Mouse (Mus musculus) spleen, postnatal 36 days (tissue): ENCODE data around the gene Fbln2.

Source experiments
- DNase-seq, 2 experiments: peaks; one replicate each; pipeline ENCODE4 v3.0.0; 2022; ENCODE audit warnings: low spot score in 2 of 2, mixed read lengths in 1 of 2

Fbln2 gene

DNA sequence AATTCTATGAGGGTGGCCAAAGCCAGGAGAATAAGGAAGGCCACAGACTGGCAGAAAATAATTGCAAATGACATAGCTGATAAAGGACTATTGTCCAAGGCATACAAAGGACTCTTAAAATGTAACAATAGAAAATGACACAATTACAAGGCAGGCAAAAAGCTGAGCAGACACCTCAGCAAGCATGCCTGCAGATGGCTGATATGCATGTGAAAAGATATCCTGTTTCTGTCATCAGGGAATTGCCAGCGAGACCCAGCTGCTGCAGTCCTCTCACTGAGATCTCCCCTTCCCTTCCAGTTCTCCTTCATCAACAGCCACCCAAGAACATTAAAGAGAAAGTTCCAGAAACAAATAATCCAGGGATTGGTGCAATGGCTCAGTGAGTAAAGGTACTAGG, 66.0 kb downstream of the Fbln2 start:
- DNase-seq, result no peak

DNA sequence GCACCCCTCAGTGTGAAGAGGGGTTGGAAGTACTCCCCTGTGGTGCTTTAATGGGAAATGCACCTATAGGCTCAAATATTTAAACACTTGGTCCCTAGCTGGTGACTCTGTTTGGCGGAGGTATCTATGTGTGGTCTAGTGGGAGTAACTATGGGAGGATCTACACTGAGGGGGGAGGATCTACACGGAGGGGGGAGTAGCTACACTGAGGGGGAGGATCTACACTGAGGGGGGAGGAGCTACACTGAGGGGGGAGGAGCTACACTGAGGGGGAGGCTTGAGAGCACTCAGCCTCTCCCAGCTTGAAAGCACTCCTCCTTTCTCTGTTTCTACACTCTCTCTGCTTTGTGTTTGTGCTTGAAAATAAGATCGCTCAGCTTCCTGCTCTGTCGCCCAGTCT, 67.2 kb downstream of the Fbln2 start:
- DNase-seq, result no peak

- DNase-seq, result peak; percentile 41 to 53
Observed at GRCm38 (mm10) chr6:91281206-91281605, 69.0 kb downstream of the Fbln2 start.

DNA sequence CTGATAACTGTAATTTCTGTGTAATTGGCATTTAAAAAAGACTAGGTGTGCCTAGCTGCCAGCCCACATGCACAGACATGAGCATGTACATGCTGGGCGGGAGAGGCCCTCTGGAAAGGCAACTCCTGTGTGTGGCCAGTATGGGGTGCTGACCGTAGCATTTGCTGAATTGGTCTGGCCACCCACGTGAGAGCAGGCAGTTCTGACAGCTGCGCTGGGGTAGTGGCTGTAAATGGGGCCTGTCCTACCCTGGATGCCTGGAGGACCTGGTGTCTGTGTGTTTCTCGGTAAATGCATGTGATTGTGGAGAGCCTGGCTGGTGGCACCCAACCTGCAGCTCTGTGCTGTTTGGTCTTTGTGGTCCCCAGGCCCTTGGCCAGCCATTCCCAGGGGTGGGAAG, 69.5 kb downstream of the Fbln2 start:
- no peak for DNase-seq

DNA sequence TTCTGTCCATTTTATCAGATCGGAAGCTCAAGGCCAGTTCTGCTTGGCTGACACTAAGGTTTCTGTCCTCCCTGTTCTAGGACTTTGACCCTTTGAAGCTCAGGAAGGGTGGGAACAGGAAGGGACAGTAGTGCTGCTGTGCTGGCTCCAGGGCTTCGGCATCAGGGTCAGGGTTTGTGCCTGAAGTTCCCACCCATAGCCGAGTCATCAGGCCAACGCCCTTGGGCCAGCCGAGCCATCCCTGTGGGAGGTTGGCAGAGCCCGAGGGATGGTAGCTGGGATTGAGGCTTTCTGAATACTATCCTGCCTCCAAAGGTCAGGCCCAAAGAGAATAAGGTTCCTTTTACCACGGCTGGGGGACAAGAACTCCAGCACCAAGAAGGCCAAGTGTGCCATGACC, 70.8 kb downstream of the Fbln2 start:
- no peak for DNase-seq

DNA sequence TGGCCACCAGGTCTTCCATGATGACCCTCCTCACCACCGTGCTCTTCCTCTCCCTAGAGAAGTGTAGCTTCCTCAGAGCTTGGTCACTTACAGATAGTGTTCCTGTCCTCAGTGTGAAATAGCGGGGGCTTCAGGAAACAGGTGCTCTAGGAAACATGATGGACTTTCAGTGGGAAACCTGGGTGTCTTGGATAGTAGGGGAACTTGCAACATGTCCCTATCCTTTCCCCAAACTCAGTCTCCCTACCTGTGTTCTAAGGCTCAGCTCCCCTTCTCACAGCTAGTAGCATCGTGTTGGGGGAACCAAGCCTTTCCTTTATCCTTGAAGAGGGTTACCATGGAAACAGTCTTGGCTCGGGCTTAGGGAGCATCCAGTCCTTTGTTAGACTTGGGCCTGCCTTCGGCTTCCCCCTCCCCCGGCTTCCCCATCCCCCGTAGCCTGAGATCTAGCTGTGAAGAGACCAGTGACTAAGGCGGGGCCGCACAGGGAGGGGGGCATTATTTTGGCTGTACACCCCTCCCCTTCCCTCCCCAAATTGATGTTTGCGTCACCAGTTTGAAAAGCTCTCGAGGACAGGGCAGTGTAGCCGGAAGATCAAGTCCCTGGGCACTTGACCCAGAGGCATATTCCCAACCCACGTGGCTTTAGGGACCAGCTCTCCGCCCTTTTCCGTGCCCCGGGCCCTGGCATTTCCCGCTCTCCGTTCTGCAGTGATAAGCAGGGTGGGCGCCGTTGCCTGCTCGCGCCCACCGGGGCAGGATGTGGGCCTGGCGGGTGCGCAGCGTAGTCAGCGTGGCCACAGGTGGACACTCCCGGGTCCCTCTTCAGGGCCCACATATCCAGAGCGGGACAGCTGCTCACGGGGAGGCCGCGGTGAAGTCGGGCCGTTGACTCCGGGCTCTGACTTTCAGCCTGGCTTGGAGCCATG, 72.5 kb downstream of the Fbln2 start:
- DNase-seq, result peak in 1 of 2 experiments; percentile 3

- DNase-seq, result peak in 1 of 2 experiments; percentile 7
Observed at GRCm38 (mm10) chr6:91285450-91285790, 73.2 kb downstream of the Fbln2 start.

DNA sequence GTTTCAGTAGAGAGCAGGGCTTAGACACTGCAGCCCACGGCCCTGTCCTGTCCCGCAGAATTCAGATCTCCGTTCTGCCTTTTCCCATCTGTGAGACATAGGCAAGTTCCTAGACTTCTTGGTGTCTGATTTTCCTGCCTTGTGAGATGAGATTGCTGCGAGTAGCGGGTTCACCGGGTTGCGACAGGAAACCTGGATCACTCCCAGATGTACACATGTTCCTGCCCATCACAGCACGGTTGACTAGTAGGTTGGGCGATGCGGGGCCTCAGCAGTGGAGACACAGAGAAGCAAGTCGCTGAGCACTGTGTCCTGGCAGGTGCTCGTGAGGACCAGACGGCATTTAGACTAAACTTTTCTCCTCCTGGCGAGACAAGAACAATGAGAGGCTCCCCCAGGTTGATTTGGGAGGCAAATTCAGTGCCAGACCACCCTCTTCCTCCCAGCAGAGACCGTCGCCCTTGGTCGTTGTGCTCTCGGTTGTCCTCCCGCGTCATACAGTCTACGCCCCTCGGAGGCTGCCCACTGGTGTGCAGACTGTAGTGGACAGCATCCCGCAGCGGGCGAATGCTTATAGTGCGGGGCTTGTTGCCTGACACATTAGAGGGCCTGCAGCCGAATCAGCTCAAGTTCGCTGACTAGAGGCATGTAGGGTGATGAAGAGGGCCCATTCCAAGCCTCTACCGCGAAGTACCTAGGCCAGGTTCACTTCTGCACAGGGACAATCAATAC, 73.7 kb downstream of the Fbln2 start:
- DNase-seq, result no peak

GRCm38 (mm10) chr6:91286624-91287023, 74.4 kb downstream of the Fbln2 start:
- peak; percentile 33 to 48 for DNase-seq

DNA sequence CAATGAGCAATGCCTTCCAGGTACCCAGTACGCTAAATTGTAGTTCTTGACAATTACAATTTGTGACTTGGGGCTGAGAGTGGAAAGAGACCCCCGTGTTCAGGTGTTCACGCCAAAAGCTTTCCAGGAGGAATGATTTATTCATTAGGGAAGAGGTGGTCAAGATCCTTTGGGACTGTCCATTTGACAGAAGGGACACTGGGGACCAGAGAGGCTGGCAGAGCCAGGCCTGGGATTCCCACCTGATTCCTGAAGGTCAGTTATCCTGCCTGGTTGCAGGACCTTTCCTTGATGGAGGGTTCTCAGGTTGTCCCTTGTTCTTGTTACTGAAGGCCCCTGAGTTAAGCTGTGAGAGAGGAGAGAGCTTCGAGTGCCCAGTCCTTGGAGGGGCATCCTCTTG, 74.9 kb downstream of the Fbln2 start:
- no peak for DNase-seq

DNA sequence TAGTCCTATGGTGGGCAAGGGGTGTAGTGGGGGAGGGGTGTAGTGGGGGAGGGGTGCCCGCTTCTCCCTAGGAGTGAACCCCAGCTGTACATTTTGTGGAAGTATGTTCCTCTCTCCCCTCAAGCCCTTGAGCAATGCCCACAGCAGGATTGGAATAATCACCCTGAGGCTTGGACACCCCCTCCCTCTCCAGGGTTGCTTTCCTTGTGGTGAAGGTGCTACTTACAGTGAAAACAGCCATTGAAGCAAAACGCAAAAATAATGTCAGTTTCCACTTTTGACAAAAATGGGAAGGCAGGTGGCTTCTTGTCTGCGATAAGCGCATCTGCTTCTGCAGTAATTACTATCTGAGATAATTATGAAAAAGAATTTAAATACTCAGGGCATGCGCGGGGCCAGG, 75.4 kb downstream of the Fbln2 start:
- no peak for DNase-seq

DNA sequence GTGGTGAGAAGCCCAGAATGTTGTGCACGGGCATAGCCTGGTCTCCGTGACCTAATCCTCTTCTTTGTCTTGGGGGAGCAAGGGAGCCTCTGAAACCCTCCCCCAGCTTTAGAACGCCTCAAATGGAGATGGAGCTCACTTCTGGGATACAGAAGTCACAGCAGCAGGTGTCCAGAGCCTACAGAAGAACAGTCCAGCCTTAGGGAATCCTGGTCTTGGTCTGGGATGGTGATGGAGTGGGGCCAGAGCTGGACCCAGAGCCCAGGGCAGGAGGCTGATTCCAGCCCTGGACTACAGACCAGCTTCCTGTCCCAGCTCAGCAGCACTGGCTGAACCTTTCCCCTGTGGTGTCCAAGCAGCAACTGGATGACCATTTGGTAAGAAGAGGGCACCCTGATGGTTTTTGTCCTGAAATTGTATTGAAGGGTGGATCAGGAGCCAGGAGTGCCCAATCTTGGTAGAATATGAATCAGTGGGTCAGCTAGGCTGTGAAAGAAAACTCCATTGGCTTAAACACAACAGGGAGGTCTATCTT, 76.1 kb downstream of the Fbln2 start:
- DNase-seq, result no peak

DNA sequence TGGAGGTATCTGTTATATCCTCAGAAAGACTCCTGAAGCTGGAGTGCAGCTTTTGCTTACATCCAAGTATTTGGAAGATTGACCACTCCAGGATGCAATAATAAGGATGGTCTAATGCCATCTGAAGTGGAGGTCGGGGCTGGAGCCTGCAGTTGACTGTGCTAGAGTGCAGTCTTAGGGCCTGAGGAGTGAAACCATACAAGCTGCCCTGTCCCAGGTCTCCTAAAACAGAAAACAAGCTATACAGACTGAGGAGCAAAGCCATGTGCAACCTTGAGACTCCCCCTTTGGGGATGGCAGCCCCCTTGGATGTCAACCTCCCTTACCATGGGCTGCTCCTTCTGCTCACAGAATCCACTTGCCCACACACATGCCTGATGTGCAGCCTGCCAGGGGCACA, 76.7 kb downstream of the Fbln2 start:
- DNase-seq, result no peak

DNA sequence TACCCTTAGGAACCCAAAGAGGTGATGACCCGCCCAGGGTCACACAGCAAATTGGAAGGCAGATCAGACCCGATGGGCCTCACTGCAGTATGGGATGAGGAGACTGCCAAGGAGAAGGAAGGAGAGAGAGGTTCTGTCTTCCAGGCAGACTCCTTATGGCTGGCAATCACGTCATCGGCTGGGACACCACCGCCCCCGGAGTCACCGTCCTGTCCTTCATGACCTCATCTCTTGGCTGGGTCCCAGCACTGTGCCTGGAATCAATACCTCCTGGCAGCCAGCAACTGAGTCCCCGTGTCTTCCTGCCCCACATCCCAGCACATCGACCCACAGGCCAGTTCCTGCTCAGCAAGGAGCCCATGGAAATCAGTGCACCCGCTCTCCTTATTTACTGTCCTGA, 78.7 kb downstream of the Fbln2 start:
- DNase-seq, result no peak

GRCm38 (mm10) chr6:91295431-91295830, 83.2 kb downstream of the Fbln2 start:
- no peak for DNase-seq

DNA sequence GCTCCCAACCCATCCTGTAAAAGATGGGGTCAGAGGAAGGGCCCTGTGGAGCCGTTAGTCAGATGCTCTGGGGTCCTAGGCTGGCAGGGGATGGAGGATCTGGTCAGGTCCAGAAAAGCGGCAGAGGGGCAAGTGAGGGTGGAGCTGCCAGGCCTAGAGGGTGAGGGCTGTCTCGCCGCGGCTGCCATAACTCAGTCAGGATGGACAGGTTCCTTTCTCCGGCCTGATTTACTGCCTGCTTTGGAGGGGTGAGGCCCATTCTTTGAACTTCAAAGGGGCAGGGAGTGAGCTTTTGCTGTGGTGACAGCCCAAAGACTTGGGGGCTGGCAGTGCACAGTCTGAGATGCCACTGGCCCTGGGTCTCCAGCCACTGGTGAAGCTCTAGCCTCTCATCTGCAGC, 86.6 kb downstream of the Fbln2 start:
- DNase-seq, result no peak

DNA sequence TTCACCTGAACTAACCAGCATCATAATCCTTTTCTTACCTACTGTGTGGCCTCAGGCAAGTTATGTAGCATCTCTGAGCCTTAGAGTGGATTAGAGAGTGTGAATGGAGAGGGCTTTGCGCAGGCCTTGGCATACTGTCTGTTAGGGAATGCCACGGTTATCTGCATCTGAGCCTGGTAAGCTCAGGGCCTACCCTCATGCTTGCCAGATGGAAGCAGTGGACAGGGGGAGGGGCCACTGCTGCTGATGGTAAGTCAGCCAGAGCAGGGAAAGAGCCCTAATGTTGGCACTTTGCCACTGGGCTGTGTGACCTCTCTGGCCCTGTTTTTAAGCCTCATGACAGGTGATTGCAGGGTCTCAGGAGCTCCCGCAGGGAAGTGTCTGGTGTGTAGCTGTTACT, 87.8 kb downstream of the Fbln2 start:
- DNase-seq, result no peak

GRCm38 (mm10) chr6:91301839-91302238, 89.6 kb downstream of the Fbln2 start:
- no peak for DNase-seq

- DNase-seq, result no peak
Observed at GRCm38 (mm10) chr6:91302337-91302736, 90.1 kb downstream of the Fbln2 start.

DNA sequence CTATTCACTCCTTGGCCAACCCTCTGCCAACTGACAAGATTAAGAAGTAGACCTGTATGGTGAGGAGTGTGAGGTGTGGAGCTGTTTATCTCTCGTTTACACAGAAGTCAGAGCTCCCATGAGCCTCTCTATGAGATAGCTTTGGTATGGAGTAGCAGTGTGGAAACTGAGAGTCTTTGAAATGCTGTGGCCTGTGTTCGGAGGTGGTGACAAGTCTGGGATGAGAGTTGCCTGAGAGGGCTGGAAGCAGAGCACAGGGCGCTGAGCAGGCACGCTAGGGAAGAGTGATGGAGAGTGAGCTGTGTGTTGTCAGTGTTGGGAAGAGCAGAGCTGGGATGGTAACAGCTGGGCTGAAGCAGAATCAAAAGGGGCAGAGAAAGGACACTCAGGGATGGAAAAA, 91.9 kb downstream of the Fbln2 start:
- DNase-seq, result no peak

DNA sequence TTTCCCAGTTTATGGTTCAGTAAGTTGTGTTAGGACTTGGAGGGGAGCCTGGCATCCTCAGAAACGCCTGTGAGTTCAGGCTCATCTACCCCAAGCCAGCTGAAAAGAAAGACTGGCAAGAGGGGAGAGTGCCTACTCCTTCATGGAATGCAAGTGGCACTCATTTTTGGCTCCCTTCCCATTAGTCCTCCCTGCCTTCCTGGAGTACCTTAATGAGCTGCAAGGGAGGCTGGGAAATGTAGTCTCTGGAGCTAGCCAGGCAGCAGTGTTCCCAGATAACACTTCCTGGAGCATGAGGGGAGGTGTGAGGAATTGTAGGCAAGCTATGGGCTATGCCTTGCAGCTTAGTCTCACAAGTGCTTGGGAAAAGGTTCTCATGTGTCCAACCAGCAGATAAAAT, 95.7 kb downstream of the Fbln2 start:
- no peak for DNase-seq

DNA sequence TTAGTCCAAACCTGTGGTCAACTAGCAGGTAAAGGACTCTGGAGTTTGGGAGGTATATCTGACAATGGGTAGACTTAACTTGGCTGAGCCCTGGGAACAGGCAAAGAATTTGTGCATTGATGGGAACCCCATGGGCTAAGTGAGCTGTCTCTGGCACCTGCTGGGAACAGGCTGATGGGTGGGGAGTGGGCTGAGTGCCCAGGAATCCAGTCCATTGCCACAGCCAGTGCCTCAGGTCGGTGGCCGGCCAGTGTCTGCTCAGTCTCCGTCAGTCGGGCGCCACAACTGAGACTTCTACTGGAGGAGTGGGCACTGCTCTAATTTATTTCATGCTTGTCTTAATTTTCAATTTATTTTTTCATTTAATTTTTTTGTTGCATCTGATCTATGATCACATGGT, 98.9 kb downstream of the Fbln2 start:
- no peak for DNase-seq

DNA sequence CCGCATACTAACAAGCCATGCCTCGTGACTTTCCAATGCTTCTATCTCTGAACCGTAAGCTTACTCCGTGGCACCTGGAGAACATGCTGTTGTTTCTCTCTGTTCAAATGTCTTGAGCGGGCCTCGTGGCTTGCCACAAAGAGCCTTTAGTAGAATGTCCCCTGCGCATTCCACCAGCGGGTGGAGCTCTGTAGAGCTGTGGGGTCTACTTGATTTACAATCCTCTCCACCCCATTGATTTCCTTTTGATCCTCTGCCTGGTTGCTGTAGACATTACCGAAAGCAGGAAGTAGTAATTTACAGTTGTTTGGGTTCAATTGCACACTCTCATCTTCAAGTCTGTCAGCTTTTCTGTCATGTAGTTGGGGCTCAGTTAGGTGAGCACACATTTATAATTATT, 100.2 kb downstream of the Fbln2 start:
- no peak for DNase-seq
